ENCODE assay signal across 8 mouse cellular contexts in the genomic region with DNA sequence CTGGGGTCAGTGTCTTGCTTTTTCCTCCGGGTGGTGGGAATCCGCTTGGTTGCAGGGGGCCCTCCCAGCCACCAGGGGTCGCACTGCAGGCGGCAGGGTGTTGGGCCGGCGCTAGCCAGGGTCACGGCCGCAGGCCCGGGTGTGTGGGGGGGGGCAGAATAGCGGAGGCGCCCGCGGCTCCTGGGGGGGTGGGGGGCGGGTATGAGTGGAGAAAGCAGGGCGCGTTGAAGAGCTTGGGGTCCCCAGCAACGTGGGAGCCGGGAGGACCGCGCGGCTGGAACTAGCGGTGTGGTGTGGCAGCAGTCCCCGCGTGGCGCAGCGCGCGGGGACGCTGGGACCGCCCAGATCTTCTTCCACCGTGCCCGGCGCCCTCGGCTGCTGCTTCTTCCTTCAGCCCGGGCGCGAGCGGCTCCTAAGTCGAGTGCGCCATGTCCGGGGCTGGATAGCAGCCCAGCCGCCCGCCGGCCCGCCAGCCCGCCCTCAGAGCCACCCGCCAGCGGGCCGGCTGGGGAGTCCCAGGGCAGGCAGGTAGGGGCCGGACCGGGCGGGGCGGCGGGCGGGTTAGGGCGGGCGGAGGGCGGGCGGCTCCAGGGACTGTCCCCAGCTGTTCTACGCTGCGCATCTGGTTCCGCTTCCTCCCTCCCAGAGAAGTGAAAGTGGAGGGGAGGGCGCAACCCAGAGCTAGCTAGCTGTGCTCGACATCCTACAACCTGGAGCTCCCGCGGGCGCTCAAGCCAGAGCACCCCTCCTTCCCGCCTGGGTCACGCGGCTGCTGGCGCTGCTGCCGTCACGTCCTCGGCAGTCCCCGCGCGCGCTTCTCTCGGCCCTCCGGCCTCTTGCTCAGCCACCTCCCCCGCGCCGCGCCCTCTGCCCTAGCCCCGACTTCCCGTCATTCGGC. TPM values are rescaled to one million over a fixed set of nuclear protein-coding genes. Genes with fewer than 3 reads are reported as not detected.
DNase-seq lines count a peak whose midpoint lies in the region; ATAC-seq lines count a peak whose summit lies in the region.

A gene (plus strand): TSS at position 152 of the 898 bp plus-strand sequence.

- under 1% methylated on average over 71 of the region's 87 CpGs for WGBS in hindbrain, embryonic 14.5 days

- peak within 1 kb of the TSS; percentile 95 for H3K27ac ChIP-seq in hindbrain, embryonic 14.5 days

- H3K36me3 ChIP-seq in hindbrain, embryonic 14.5 days (replicated peaks; ENCODE audit: control insufficient read depth, insufficient read depth): peaks cover 43% of the 10 kb centered on the region

- peak within 1 kb of the TSS; percentile 96 for H3K4me3 ChIP-seq in hindbrain, embryonic 14.5 days (replicated peaks; ENCODE audit: low read length)

- H3K27me3 ChIP-seq in hindbrain, embryonic 14.5 days (ENCODE audit: control insufficient read depth, insufficient read depth, low read length): no peaks in the 10 kb centered on the region

- H3K9me3 ChIP-seq in hindbrain, embryonic 14.5 days (ENCODE audit: control insufficient read depth, low read length): no peaks in the 10 kb centered on the region

- ATAC-seq in hindbrain, embryonic 14.5 days (ENCODE audit: low FRiP score): peak; percentile 86

- peaks cover 12% of the 10 kb centered on the region for H3K4me1 ChIP-seq in hindbrain, embryonic 14.5 days (replicated peaks; ENCODE audit: control insufficient read depth, insufficient read depth, low read length)

- H3K4me2 ChIP-seq in hindbrain, embryonic 14.5 days (replicated peaks): peak within 1 kb of the TSS; percentile 78

- peak within 1 kb of the TSS; percentile 95 for H3K9ac ChIP-seq in hindbrain, embryonic 14.5 days

- DNase-seq in R1 (ENCODE audit: low read depth, low spot score): peak; percentile 92
- peak; percentile 93 to 94 for DNase-seq in cerebellum, postnatal 36 days
- DNase-seq in frontal cortex, postnatal 36 days (ENCODE audit: low spot score in 2 of 2): peak; percentile 86 to 87
- peak; percentile 83 for DNase-seq in hindbrain, embryonic 14.5 days (ENCODE audit: low spot score)
- peak; percentile 85 to 86 for DNase-seq in layer of hippocampus, postnatal 36 days
- DNase-seq in lung, postnatal 25 days (ENCODE audit: low spot score): peak; percentile 93
- peak; percentile 71 for DNase-seq in retina, adult 2 months (ENCODE audit: low read depth, low spot score)
- DNase-seq in thymus, postnatal 25 days: peak; percentile 92

RNA-seq across cellular contexts. Expression of the gene that starts here (rescaled TPM):
- 7.1 and 8.9 TPM in 2 replicates for polyA plus RNA-seq in hindbrain, embryonic 14.5 days (2014; fragmentation: Nextera tagmentation; extraction: Ambion mirVana)
- 10 to 100 TPM; 30.5 to 31.8 TPM for total RNA-seq in layer of hippocampus, postnatal 36 days (2021)

Comparison
In these comparisons a context has a peak if more than half of its experiments do, and no peak if none do; other contexts are left out.
1. Peak in every context shown above with its lines: DNase-seq, ATAC-seq, H3K4me3 ChIP-seq and H3K27ac ChIP-seq.